Mouse (Mus musculus) liver, embryonic 14.5 days (tissue): ENCODE data around the gene Tmem108. TPM values are rescaled to one million over a fixed set of nuclear protein-coding genes. Genes with fewer than 3 reads are reported as not detected.

Experiments
- ATAC-seq: fragments of 200-750 bp; cut with Nextera tagmentation; 2 replicates; pipeline ENCODE4 v1.8.0; 2017; ENCODE audit warnings: moderate number of reproducible peaks, mild to moderate bottlenecking, moderate library complexity; ENCODE audit not compliant: insufficient read depth
- DNase-seq, 3 experiments: peaks; one replicate each; pipeline ENCODE4 v3.0.0-alpha.2; 2012 to 2013; ENCODE audit warnings: low read depth in 3 of 3, low spot score in 3 of 3
- H3K27ac ChIP-seq: fragments of 300-500 bp; sonication (generic); 2 replicates; pipeline ENCODE4 v1.5.1; 2014; ENCODE audit warnings: moderate library complexity, mild to moderate bottlenecking, control low read depth, inconsistent platforms
- H3K27me3 ChIP-seq: fragments of 300-500 bp; sonication (generic); 2 replicates; pipeline ENCODE4 v1.6.1; 2014; ENCODE audit warnings: mild to moderate bottlenecking, low read length, moderate library complexity; ENCODE audit not compliant: control insufficient read depth, insufficient read depth
- H3K36me3 ChIP-seq: fragments of 300-500 bp; sonication (generic); replicated peaks from 2 replicates; pipeline ENCODE4 v1.6.1; 2014; ENCODE audit warnings: low read depth; ENCODE audit not compliant: control insufficient read depth, insufficient read depth
- H3K4me1 ChIP-seq, 2 experiments: fragments of 200-500 bp in 1 of 2; fragments of 300-500 bp in 1 of 2; sonication (generic) in 1 of 2; replicated peaks; 2 replicates each; pipeline ENCODE4 v1.6.1; 2012 to 2014; ENCODE audit warnings: antibody characterized with exemption in 1 of 2, inconsistent platforms in 1 of 2, low read length in 1 of 2; ENCODE audit not compliant: control insufficient read depth in 2 of 2, insufficient read depth in 2 of 2
- H3K4me2 ChIP-seq: fragments of 300-500 bp; sonication (generic); 2 replicates; pipeline ENCODE4 v1.6.1; 2014; ENCODE audit warnings: low read depth, mild to moderate bottlenecking, control low read depth, moderate library complexity
- H3K4me3 ChIP-seq, 2 experiments: fragments of 200-500 bp in 1 of 2; fragments of 300-500 bp in 1 of 2; sonication (generic) in 1 of 2; 2 replicates each; pipeline ENCODE4 v1.5.1; 2012 to 2014; ENCODE audit warnings: low read depth in 2 of 2, low read length in 2 of 2, mild to moderate bottlenecking in 2 of 2, control low read depth in 1 of 2, inconsistent platforms in 1 of 2, moderate library complexity in 1 of 2; ENCODE audit not compliant: insufficient read depth in 1 of 2
- H3K9ac ChIP-seq: fragments of 300-500 bp; sonication (generic); replicated peaks from 2 replicates; pipeline ENCODE4 v1.6.1; 2014; ENCODE audit warnings: mild to moderate bottlenecking, control low read depth, moderate library complexity
- H3K9me3 ChIP-seq: fragments of 300-500 bp; sonication (generic); 2 replicates; pipeline ENCODE4 v1.6.1; 2016; ENCODE audit warnings: low read length, mixed read lengths; ENCODE audit not compliant: control insufficient read depth
- CTCF ChIP-seq: IDR thresholded peaks from 2 replicates; pipeline ENCODE4 v1.5.1; 2016; ENCODE audit warnings: antibody characterized with exemption, low read depth, control low read depth
- EP300 ChIP-seq: IDR thresholded peaks from 2 replicates; pipeline ENCODE4 v1.6.1; 2016; ENCODE audit warnings: antibody characterized with exemption, low read depth
- WGBS: fragments of 180-500 bp; shearing (Covaris S2); extraction: QIAGEN DNeasy Blood & Tissue Kit; methylation state at CpG from one replicate; pipeline ENCODE4 v1.1.7; 2014; ENCODE audit not compliant: insufficient replicate concordance; 5-methylcytosine and 5-hydroxymethylcytosine counted together
- polyA plus RNA-seq, 2 experiments: library from polyadenylated mRNA; depleted of rRNA in 1 of 2; stranded (reverse) in 1 of 2; unstranded in 1 of 2; fragments of >200 nt; fragmentation: Nextera tagmentation in 1 of 2; extraction: Ambion mirVana in 1 of 2; gene quantifications; 2 replicates each; pipeline versions ENCODE4 v1.2.1 to v1.2.3; 2012 to 2014

Gene Tmem108
- polyA plus RNA-seq, 2 experiments = 0.51 to 1.0 TPM

GRCm38 (mm10) chr9:103440597-103440996 is 321.0 kb downstream of the Tmem108 start:
- H3K4me2 ChIP-seq = no peak overlapping the region
- no peaks in the 10 kb centered on the region for H3K36me3 ChIP-seq
- no peak overlapping the region for H3K9ac ChIP-seq
- DNase-seq (no peak), ATAC-seq (no peak)
- no peak overlapping the region for H3K4me3 ChIP-seq
- no peaks in the 10 kb centered on the region for H3K4me1 ChIP-seq
- H3K27me3 ChIP-seq = no peaks in the 10 kb centered on the region
- H3K27ac ChIP-seq = no peak overlapping the region
- no peaks in the 10 kb centered on the region; the same call in 1 of the 2 replicates for H3K9me3 ChIP-seq
- no peak for TF ChIP-seq CTCF
- TF ChIP-seq EP300 = no peak
- WGBS = 26% methylated on average over 3 of the region's 3 CpGs

DNA sequence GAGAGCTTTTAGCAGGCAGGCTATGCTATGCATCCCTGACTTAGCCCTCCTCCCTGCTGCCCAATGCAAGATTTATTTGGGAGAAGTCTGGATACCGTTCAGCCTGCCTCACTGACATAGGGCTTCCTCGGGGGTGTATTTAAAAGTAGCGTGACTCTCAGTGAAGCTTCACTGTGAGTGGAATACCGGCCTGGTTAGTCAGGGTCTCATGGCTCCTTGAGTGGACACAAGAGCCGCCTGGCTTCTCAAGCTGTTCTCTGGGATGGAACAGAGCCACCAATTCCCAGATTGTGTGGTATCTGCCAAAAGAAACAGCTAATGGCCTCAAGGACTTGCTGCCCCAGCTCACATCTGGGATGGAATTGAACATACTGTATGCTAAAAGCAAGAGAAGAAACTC is 324.5 kb downstream of the Tmem108 start:
- ATAC-seq (no peak), DNase-seq (no peak)
- H3K4me3 ChIP-seq = no peak overlapping the region
- H3K4me2 ChIP-seq = no peak overlapping the region
- no peak overlapping the region for H3K27ac ChIP-seq
- H3K4me1 ChIP-seq = no peaks in the 10 kb centered on the region
- 60% methylated on average over 5 of the region's 5 CpGs for WGBS
- H3K9ac ChIP-seq = no peak overlapping the region
- no peaks in the 10 kb centered on the region for H3K27me3 ChIP-seq
- TF ChIP-seq EP300 (no peak), CTCF (no peak)
- no peaks in the 10 kb centered on the region for H3K9me3 ChIP-seq
- H3K36me3 ChIP-seq = no peaks in the 10 kb centered on the region

DNA sequence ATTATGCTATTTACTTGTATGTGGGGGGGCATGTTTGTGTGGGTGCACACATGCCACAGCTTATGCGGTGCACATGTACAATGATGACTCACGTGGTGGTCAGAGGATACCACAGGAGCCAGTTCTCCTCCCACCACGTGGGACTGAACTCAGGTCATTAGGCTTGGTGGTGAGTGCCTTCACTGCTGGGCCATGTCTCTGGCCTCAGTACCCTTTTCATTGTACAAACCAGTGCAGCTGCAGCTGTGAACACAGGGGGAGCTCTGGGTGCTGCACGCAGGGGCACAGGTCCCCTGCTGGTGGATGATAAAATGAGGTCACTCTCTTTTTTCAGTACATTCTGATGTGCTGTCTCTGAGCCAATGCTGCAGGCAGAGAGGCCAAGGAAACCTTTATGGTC is 327.5 kb downstream of the Tmem108 start:
- no peak for DNase-seq
- peak; percentile 71 for TF ChIP-seq CTCF
- TF ChIP-seq EP300 = no peak

More for the DNA sequence above, 327.5 kb downstream of the Tmem108 start:
- H3K9ac ChIP-seq = no peak overlapping the region
- no peaks in the 10 kb centered on the region for H3K4me1 ChIP-seq
- H3K4me2 ChIP-seq = no peak overlapping the region
- WGBS = 30% methylated on average over 4 of the region's 4 CpGs
- ATAC-seq = no peak
- H3K27ac ChIP-seq = no peak overlapping the region
- no peaks in the 10 kb centered on the region for H3K27me3 ChIP-seq
- no peaks in the 10 kb centered on the region for H3K9me3 ChIP-seq
- no peaks in the 10 kb centered on the region for H3K36me3 ChIP-seq
- no peak overlapping the region for H3K4me3 ChIP-seq

Other genes with a start within 250 kb of the Tmem108 start
- 2.1 and 2.7 TPM in 2 replicates for gene Nphp3, start 240.7 kb upstream of the Tmem108 start, polyA plus RNA-seq (2012; rRNA removed)
- 0.74 and 1.0 TPM in 2 replicates for gene Nphp3, start 240.7 kb upstream of the Tmem108 start, polyA plus RNA-seq (2014; fragmentation: Nextera tagmentation; extraction: Ambion mirVana)